Mouse (Mus musculus): ENCODE data around the gene Gm10377.
"Not testable (repeated sequence)": the region's sequence is repeated elsewhere in the genome, so short reads cannot be mapped to it uniquely, and the experiment has no call there.

GRCm38 (mm10) chr14:42768721-42769120 is 29.1 kb downstream of the Gm10377 start, which contains the start of gene Gm3015:
- not testable (repeated sequence) for TF ChIP-seq CTCF (IDR thresholded peaks at IDR 0.05; ENCODE audit: control insufficient read depth, insufficient read depth, insufficient replicate concordance, low read depth, low read length); POLR2A (IDR thresholded peaks at IDR 0.05; ENCODE audit: control insufficient read depth, low read depth, low read length)
